Mouse (Mus musculus): ENCODE data around the gene Mapt.

Gene Mapt

DNA sequence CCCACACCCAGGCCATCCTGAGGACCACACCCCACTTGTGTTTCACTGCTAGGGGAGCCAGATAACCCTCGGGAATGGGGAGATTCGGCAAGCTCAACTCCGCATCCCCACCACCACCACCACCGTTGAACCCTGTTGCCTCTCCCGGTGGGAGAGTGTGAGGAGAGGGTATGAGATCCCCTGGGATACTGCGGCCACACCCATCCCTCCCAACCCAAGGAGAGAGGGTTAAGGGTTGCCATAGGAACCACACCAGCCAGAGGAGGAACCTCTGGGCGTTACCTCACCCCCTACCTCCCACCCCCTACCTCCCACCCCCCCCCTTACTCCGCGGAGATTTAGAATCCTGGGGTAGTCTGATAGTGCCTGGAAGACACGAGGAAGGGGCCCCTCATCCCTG is 1.9 kb downstream of the Mapt start:
- WGBS = 3% methylated on average over 10 of the region's 10 CpGs

DNA sequence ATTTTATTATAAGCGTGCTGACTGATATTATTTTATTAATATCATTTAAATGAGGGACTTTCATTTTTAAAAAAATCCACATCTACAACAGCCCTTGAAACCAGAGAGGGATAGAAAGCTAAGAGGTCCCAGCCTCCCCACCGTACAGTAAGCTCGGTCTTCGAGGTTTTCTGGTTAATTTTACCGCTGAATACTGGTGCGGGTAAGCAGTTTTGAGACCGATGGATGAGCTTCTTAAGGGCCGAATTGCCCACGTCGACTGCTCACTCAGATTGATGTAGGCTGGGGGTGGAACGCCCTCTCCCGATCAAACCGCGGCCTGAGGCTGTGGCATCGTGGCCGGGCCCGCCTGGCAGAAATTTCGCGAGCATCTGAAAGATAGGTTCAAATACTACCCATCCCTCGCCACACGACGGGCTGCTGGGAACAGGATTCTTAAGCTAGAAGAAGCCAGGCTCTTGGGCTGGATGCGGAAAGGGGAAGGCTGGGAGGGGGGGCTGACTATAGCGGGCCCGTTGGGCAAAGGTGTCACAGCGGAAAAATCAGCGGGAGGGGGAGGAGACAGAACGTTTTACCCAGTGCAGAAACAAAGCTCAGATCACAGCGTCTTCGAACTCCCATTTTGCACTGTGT is 2.5 kb downstream of the Mapt start:
- 2% methylated on average over 30 of the region's 30 CpGs for WGBS

DNA sequence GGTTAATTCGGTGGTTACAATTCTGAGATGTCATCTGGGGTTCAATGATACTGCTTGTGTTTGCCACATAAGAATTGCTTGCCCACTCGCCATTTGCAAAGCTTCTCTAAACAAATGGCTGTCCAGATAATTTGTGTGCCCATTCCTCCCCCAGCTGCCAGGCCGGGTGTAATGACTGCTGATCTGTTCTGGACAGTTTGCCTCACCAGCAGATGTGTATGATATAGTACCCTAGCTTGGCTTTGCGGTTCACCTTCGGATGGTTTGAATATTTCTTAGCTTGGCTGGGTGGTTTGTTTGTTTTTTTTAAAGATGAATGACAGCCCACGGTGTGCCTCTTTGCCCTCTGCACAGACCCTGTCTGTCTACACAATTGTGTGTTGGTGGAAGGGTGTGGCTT is 3.5 kb downstream of the Mapt start:
- 19% methylated on average over 6 of the region's 6 CpGs for WGBS

DNA sequence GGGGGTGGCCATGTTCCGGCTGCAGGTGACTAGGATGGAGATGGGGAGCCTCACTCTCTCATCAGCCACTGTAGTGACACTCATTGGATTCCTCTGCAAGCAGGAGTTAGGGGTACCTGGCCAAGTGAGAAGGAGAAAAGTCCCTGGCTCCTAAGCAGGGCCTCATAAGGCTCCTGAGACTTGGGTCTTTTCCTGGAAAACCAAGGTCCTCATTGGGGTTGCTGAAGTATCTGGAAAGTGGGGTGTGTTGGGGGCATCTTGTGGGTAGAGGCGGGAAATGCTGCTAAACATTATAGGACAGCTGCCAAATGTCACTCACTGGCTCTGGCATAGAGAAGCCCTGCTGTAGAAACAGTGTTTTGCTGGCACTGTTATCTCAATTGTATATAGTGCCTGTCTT is 4.7 kb downstream of the Mapt start:
- 58% methylated on average over 2 of the region's 2 CpGs for WGBS

DNA sequence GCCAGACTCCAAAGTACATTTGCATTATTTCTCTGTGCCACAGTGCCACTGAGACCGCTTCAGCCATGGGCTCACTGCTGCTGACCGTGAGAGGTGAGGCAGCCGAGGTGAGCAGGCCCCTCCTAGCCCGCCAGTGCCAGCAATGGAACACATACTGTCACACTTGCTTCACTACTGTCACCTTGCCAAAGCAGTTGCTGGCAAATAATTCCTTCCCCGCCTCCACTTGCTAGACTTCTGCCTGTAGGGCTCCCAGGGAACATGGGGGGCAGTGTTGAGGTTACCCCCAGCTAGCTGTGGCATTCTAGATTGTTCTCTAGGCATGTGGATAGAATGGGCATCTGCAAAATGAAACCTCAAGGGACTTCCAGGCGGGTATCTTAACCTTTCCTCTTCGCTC is 6.0 kb downstream of the Mapt start:
- whole genome bisulfite sequencing = 32% methylated on average over 7 of the region's 7 CpGs

DNA sequence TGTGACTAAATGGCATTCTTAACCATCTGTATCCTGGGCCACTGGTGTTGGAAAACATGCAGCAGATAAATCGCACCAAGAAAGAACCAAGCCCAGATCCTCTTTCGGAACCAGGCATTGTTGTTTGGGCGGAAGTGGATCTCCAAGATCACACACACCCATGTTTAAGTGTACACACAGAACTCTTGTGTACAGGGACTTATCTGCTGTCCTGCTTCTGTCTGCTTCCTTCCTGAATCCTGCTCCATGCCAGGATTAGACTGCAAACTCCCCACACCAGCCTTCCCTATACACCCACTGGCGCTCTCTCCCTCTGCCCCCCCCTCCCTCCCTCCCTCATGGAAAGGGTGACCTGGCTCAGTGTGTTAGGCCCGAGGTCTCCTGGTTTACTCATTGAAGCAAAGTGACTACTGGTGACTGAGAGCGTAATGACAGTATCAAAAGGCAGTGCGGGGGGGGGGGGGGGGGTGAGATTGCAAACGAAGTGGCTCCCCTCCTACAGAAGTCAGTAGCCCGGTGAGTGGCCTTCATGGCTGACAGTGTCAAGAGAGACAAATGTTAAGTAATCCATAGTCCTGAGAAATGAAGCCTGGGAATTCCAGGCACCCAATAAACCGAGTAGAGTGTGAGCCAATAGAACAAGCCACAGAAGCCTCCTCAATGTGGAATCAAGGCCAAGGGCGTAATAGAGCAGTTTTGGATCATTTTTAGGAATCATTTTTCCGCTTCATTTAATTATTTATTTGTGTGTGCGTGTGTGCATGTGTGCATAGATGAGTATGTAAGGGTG is 7.0 kb downstream of the Mapt start:
- 43% methylated on average over 13 of the region's 13 CpGs for WGBS

DNA sequence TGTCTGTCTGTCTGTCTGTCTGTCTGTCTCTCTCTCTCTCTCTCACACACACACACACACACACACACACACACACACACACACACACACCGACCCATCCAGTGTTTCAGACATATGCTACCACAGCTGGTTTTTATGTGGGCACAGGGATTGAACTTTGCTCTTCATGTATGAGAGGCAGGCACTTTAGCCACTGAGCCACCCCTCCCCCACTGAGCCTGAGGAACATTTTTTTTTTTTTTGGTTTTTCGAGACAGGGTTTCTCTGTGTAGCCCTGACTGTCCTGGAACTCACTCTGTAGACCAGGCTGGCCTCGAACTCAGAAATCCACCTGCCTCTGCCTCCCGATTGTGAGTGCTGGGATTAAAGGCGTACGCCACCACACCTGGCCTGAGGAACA is 14.3 kb downstream of the Mapt start:
- WGBS = 70% methylated on average over 6 of the region's 6 CpGs

DNA sequence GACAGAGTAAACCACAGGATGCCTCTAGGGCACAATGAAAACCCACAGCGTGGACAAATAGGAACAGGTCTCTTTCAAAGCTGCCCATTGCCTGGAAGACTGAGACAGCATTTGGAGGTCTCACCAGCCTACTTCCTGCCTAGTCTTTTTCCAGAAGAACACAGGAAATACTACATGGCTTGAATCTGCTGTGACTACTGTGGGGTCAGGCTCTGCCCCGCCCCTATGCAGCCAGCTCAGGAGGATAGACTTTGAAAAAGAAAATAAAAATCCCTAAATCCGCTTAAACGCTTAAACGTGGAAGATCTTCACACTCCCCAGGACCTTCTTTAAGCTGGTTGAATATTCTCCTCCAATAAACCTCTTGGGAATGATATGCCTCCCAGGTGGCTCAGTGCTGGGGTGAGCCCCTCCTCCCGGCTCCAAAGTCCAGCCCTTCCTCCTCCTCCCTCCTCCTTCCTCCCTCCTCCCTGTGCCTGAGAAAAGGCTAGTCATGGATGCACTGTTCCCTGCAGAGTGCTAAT is 15.0 kb downstream of the Mapt start:
- 18% methylated on average over 6 of the region's 6 CpGs for WGBS

DNA sequence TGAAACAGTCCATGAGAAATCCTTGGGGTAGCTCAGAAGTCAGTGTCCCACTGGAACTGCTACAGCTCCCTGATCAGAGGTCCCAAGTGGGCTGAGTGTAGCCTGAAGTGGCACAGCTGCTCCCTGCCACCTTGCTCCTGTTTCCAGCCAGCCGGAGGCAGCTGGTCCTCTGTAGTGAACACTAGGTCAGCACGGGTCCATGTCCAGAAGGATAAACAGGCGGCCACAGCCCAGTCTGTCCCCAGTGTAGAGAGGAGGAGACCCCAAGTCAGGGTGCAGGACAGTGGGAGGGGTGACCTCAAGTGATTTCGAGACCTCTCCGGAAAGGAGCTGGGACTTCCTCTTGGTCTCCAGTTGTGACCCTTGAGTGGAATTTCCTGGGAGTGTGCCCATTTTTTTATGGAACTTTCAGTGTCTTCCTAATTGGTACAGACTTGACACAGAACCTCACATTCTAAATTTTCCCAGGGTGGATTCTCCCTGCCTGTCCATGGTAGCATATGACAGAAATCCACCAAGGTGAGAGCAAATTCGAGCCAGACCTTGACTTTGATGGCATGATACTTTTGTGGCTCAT is 16.0 kb downstream of the Mapt start:
- WGBS = 67% methylated on average over 6 of the region's 6 CpGs

DNA sequence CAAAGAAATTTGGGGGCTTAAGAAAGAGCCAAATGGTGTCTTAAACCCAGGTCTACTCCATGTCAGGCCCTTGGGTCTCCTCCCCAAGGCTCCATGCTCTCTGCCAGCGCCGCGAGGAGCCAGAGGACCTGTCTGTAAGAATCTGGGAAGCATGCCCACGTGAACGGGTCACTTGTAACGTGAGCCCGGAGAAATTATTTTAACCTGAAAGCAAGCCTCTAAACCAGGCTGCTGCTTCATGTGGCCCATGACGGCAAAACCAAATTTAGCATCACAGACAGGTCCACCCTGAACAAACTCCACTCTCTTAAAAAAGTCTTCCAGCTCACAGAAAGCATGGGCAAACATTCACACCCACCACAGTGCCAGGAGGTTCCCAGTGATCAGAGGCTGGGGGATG is 18.2 kb downstream of the Mapt start:
- whole genome bisulfite sequencing = 24% methylated on average over 8 of the region's 8 CpGs

DNA sequence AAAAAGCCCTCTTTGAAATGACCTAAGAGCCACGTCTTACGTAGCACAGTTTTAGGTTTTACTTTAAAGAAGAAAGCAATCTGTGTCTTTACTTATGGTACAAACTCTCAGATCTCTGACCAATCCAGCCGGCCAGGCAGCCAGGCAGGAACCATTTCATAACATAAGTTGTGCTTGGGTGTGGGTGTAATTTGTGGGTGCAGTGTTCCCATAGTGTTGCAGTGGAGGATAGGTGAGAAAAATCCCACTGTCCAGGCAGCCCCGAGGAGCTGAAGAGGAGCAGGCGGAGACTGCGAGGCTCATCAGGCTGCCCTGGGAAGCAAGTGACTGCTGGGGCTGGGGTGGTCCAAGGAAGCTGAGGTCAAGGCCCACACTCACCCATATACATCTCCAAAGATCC is 19.9 kb downstream of the Mapt start:
- 44% methylated on average over 6 of the region's 6 CpGs for WGBS

DNA sequence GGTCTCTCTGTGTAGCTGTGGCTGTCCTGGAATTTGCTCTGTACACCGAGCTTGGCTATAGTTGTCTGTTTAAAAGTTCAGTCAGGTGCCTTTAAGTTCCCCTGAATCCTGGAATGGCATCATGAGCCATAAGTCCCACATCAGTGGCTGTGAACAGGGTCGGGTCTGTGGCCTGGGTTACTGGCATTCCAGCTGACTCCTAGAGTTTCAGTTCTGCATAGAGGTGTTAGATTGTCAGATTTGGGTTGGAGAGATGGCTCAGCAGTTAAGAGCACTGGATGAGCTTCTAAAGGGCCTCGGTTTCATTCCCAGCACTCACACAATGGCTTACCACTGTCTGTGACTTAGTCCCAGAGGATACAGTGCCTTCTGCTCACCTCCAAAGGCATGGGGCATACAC is 20.9 kb downstream of the Mapt start:
- WGBS = 47% methylated on average over 3 of the region's 3 CpGs

DNA sequence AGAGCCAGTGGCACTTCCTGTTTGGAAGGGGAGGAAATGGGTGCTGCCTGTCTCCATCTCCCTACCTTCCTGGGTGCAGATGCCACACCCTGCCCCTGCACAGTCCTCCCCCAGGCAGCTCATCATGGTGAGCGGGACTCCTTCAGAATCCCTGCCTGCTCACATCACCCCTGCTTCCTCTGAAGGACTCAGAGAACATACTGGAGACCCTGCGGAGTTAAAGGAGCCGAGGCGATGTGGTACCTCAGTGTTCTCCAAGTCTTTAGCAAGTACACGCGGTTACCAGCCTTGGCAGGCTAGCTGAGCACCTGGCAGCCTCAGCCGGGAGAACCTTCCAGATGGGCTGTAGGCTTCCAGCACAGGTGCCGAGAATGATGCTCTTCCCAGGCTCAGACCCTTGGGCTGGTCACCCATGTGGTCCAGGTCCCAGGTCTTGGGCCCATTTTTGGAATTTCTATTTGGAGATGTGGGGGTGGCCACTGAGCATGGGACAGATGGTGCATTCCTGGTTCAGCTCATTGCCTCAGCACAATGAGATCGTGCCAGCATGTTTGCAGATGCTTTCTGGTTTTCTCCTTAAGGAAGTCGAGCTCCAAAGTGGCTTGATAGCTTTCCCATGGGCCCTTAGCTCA is 23.3 kb downstream of the Mapt start:
- WGBS = 22% methylated on average over 10 of the region's 10 CpGs

DNA sequence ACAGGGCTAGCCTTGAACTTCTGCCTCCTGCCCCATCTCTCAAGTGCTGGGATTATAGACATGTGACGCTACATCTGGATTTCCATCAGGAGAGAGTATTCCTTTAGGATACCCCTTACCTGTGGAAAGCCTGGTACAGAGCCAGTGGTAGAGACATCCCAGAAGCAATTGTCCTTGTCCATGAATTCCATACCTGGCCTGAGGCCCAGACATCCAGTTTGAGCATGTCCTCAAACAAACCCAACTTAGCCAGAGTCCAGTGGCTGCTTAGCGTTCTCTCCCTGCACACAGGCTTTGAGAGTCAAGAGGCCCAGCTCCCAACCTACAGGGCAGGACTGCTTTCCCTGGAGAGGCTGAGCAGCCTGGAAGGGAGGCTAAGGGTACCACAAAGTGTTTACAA is 25.0 kb downstream of the Mapt start:
- WGBS = 74% methylated on average over 2 of the region's 2 CpGs

DNA sequence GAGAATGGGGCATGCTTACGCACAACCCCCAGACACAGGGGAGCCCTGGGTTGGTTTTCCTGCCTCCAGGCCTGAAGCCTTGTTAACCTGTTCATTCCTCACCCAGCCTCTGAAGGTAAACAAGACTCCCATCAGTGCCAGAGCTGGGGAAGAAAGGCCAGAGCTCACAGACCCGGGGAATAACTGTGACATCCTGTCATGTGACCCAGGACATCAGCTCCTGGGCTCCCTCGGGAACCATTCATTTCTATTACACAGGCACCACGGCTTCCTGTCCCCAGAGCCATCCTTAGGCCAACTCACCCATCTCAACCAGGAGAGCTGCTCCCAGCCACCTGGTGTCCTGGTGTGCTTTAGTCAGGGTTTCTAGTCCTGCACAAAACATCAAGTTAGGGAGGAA is 27.8 kb downstream of the Mapt start:
- WGBS = 60% methylated on average over 4 of the region's 4 CpGs

DNA sequence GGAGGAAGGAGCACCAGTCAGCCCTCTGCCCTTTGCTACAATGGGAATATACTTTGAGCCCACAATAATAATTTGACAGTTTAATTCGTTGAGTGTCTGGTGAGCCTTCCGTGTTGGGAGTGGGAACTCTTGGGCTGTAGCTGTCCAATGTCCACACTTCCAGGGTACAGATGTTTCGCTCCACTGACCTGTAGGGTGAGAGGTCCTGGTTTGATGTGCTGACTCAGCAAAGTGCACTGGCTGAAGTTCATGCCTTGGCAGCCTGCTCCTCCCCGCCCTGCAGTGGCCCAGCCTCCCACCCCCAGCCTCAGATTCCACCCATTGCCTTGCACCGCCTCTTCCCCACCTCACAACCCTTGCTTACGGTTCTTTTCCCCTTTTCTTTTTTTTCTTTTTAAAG is 33.5 kb downstream of the Mapt start:
- 75% methylated on average over 6 of the region's 6 CpGs for WGBS

DNA sequence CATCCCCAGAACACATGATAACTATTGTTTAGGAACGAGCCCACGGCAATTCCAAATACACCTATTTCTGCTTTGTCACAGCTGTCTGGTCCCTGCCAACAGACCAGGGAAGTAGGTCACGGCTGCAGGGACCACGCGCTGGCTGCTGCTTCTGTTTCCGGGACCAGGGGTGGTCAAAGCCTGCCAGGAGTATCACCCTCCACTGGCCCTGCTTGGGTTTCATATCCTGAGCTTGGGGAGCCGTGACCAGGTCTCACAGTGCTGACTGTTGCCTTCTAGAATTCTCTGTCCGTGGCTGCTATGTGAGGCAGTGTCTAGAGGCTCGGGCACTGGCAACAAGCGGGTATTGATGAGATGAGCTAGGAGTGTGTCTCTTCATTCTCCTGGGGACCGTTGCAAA is 36.2 kb downstream of the Mapt start:
- WGBS = 25% methylated on average over 11 of the region's 11 CpGs

DNA sequence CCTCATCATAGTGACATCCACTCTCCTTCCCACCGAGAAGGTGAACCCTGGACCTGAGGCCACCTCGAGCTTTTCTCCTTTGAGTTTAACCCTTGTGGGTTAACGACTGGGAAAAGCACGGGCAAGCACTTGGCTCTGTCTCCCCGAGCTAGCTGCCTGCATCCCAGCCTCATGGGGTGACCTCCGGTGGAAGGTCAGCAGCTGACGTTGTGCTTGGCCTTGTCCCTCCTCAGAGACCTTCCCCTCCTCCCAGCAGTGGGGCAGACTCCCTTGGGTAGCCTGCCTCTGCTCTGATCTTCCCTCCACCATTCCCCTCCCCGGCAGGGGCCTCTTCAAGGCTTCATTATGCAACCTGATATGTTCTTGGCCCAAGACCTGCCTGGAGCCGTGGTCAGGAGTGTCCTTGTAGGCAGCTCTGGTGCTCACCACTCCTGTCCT is 38.2 kb downstream of the Mapt start:
- WGBS = 50% methylated on average over 9 of the region's 9 CpGs

DNA sequence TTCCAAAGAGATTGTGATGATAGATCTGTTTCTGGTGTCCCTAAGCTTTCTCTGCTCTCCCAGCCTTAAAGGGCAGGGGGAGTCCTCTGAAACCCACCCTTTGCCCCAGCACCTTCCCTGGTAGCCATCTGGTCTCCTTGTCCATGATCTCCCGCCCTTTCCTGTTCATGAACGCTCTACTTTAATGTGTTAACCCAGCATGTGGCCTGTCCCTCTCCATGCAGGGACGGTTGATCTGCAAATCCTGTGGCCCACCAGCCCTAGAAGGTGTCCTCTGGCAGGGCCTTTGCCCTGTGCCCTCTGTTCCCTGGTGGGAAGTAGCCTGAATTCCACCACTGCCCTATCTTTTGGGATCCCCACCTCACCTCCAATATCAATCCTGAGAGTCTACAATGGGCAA is 39.3 kb downstream of the Mapt start:
- WGBS = 73% methylated on average over 3 of the region's 3 CpGs

DNA sequence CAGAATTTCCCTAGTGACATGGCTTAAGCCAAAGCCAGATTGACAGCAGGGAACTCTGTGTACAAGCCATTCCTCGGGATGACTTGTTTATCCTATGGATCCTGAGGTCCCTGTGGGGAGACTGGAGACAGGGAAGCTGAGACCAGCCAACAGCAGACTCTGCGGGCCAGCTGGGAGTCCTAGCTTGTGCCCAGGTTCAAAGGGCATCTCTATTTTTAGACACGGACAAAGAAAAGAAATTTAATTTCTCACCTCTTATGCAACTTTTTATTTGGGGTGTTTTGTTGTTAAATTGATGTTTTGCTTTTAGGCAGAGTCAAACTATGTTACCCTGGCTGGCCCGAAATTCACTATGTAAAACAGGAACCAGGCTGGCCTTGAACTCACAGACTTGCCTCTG is 39.7 kb downstream of the Mapt start:
- 71% methylated on average over 4 of the region's 4 CpGs for WGBS

DNA sequence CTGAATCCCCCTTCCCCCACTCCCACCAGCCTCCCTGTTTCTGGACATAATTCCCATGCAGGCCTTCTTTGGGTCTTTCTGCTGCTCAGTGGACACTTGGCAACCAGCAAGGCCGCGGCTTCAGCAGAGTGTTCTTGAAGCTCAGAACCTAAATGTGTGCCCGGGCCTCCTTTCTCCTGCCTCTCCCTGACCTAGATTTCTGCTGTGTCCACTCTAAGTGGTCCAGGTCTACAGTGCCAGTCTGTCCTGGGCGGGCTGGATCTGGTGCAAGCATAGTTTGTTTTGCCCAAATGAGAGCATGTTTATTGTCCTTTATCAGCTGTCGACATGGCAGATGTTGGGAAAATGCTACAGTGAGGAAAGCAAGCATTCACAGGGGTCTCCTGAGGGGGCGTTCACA is 40.7 kb downstream of the Mapt start:
- WGBS = 43% methylated on average over 6 of the region's 6 CpGs

DNA sequence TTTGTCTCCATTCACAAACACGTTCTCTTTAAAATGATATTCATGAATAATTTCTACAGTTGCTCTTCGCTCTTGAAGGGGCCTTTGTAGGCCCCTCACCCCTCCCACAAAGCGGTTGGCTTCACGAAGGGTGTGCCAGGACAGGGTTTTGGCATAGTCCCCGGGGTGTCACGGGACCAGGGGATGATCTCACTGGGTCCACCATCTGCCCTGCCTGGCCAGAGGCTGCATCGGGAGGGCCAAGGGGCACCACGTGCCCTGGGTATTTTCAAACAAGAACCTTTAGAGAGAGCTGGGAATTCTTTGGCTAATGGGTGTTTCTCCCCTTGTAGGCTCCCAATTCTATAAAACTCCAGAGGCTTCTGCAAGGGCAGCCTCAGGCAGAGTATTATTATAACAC is 41.2 kb downstream of the Mapt start:
- WGBS = 31% methylated on average over 8 of the region's 8 CpGs

DNA sequence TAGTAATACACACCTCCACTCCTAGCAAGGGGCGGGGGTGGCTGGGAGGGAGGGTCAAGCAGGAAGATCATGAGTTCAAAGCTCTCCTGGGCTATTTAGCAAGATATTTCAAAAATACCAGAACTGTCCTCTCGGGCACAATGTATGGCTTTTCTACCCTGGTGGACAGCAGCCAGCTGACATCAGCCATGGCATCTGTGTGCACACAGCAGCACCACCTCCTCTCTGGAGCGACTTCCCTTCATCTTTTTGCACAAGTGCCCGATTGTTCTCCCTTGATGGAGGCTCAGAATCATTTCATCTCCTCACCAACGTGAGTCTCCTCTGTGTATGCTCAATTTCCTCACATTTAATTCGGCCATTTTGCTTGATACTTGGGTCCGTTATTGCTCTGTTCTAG is 44.6 kb downstream of the Mapt start:
- 52% methylated on average over 7 of the region's 7 CpGs for WGBS

Measured in cerebral cortex, adult 2 months (tissue).